Mouse (Mus musculus): ENCODE measurements around the gene Caln1. TPM values are rescaled to one million over a fixed set of nuclear protein-coding genes. Genes with fewer than 3 reads are reported as not detected.

The Caln1 gene
- polyA plus RNA-seq, 1 experiment from 2014 or later, result 19.7 TPM

Other genes starting within 250 kb of the Caln1 start
- gene Kctd7, start 224.6 kb upstream of the Caln1 start, polyA plus RNA-seq (2014; fragmentation: Nextera tagmentation; extraction: Ambion mirVana), result 15.3 and 18.1 TPM in 2 replicates
- gene Rabgef1, start 197.7 kb upstream of the Caln1 start, polyA plus RNA-seq (2014; fragmentation: Nextera tagmentation; extraction: Ambion mirVana), result 35.7 and 40.3 TPM in 2 replicates
- gene Tmem248, start 152.4 kb upstream of the Caln1 start, polyA plus RNA-seq (2014; fragmentation: Nextera tagmentation; extraction: Ambion mirVana), result 31.3 and 36.5 TPM in 2 replicates
- 48.2 and 49.9 TPM in 2 replicates for gene Sbds, start 113.9 kb upstream of the Caln1 start, polyA plus RNA-seq (2014; fragmentation: Nextera tagmentation; extraction: Ambion mirVana)
- 20.8 and 27.2 TPM in 2 replicates for gene Tyw1, start 113.8 kb upstream of the Caln1 start, polyA plus RNA-seq (2014; fragmentation: Nextera tagmentation; extraction: Ambion mirVana)
- not detected in 2 replicates for gene A330070K13Rik, start 15.2 kb downstream of the Caln1 start, polyA plus RNA-seq (2014; fragmentation: Nextera tagmentation; extraction: Ambion mirVana)